Mouse (Mus musculus) fat pad, adult 2 months (tissue): Measurements from ENCODE around the gene Col6a6.
"Not testable (repeated sequence)": the region's sequence is repeated elsewhere in the genome, so short reads cannot be mapped to it uniquely, and the experiment has no call there.

ENCODE experiments used
- DNase-seq: peaks from one replicate; pipeline ENCODE4 v3.0.0-alpha.2; 2011; ENCODE audit warnings: low read depth, low spot score; ENCODE audit errors: extremely low read depth

Col6a6 gene

DNA sequence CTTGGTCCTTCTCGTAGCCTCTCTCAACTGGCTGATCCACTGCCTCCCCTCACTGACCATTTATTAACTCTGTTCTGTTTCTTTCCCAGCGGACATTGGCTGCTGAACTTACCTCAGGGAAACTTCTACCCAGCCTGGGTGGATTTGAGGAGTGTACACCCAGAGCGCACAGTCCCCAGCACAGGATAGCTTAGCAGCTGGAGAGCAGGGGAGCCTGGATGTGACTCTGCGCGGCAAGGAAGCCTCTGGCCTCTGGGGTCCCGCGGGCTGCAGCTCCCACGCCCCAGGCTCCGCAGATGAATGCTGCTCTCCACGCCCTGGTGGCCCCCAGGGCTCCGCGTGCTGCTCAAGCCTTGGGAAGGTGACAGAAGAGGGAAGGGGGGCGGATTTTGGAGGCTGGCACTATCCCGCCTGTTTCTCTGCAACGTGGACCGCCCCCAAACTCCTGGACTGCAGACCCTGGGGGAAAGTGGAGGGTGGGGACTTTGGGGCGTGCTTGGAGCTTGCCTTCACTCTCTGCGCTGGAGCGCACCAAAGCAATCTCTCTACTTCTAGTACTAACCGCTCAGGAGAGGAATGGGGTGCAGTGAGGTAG is at the start of gene Col6a6:
Gene Col6a6, minus strand, starts transcription at position 370 of the 595 bp plus-strand sequence.
- DNase-seq = no peak

- no peak for DNase-seq
These were observed 48.2 kb upstream of the Col6a6 start for GRCm38 (mm10) chr9:105876124-105876523.

DNA sequence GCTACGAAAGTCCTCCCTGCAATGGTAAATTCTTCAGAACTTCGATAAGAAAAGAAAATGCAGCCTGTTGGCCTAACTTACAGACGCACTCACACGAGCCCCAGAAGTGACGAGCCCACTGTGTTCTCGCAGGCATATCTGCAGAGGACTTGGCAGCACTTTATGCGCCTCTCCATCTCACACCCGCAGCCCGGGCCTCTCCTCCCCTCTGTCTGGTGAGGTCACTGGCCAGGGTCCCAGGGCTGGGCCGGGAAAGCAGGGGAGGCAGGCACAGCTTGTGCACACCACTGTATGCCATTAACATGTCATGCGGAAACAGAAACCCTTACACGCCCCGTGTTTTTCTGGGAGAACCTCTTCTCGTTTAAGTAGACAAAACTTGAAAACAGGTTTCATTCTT is 43.7 kb upstream of the Col6a6 start:
- DNase-seq = no peak

DNA sequence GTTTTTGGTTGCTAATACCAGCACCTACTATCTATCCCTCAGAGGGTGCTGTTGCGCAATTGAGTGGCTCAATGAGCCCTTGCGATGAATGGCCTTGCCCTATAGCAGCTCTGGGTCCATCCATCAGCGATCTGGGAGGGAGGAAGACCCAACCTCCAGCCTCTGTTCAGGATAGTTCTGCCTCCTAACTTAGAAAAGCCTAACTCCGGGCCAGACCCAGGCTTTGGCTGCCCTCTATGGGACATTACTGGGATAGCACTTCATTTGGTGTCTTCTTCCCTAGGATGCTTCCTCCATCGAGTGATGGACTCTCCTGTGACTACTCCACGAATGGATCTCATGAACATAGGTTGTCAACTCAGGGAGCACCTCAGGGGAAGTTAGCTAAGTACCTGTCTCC is 29.8 kb upstream of the Col6a6 start:
- no peak for DNase-seq

GRCm38 (mm10) chr9:105852778-105853065 is 24.8 kb upstream of the Col6a6 start:
- no peak for DNase-seq

DNA sequence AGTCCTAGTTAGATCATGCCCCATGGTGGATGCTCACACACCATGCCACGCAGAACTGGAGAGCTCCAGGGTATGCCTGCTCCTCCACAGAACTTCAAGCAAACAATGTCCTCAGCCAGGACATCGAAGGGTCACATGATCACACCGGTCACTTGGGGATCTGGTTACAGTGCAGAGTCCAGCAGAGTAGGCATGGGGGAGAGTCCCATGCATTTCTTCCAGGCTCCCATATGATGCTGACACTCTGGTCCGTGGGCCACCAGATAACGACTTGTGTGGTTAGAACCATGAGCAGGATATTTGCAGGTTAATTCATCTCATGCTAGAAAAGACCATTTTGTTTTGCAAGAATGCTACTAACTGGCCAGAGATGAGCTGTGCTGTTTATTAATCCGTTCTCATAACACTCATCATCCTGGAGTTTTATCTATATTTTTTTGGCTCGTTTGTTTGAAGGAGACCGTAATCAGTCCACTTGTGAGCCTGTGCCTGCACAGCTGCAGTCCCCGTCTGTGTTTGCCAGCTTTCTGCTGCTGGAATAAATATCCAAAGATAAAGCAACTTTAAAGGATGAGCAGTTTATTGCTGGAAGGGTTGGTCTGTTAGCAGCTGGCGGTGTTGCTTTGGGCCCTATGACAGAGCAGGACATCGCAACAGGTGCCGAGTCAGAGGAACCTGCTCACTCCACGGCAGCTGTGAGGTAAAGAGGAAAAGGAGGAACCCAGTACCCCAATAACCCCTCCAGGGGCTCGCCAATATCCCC is 24.2 kb upstream of the Col6a6 start:
- no peak for DNase-seq

- DNase-seq = no peak
These were observed 23.1 kb upstream of the Col6a6 start for GRCm38 (mm10) chr9:105851011-105851410.

DNA sequence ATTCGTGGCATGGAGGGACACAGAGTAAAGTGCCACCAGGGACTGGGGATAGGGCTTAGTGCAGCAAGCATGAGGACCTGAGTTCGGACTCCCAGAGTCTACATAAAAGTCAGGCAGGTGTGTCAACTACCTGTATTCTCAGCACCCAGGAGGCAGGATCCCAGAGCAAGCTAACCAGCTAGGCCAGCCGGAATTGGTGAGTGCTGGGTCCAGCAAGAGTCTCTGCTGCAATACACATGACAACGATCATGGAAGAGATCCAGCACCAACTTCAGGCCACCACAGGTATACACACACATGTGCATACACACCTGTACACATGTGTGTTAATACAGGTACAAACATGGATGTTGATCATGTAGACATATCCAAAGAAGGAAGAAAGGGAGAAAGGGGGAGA is 20.4 kb upstream of the Col6a6 start:
- DNase-seq = no peak

- DNase-seq = no peak
These were observed 19.3 kb upstream of the Col6a6 start for GRCm38 (mm10) chr9:105847261-105847660.

DNA sequence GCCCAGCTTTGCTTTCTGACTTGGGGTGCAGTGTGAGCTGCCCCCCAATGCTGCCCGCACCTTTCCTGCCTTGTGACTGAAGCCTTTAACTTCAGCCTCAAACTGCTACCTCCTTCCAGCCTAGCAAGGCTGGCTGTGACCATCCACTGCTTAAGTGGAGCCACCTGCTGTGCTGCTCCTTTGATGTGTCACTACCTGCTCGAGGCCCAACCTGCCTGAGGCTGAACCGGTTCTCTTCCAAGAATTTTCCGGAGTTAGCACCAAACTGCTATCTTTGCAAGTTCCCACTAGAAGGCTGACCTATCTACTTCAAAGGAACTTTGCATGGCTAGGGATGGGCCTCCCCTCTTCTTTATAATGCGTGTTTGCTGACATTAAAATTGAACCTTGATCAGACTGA is 13.4 kb upstream of the Col6a6 start:
- DNase-seq = not testable (repeated sequence)

DNA sequence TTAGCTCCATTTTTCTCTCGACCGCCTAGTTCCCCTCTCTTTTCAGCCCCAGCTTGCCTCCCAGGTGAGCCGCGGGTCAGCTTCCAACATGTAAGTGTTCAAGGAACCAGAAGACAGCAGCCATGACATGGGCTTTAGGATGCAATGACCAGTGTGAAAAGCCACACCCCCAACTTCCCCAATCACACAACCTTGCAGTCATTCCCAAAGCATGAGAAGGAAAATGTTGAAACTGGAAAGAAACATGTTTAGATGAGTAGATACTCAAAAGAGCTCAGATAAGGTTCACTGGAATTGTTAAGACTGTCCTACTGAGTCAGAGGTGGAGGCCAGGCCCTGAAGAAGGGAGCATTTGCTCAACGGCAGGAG is 11.2 kb upstream of the Col6a6 start:
- no peak for DNase-seq

DNA sequence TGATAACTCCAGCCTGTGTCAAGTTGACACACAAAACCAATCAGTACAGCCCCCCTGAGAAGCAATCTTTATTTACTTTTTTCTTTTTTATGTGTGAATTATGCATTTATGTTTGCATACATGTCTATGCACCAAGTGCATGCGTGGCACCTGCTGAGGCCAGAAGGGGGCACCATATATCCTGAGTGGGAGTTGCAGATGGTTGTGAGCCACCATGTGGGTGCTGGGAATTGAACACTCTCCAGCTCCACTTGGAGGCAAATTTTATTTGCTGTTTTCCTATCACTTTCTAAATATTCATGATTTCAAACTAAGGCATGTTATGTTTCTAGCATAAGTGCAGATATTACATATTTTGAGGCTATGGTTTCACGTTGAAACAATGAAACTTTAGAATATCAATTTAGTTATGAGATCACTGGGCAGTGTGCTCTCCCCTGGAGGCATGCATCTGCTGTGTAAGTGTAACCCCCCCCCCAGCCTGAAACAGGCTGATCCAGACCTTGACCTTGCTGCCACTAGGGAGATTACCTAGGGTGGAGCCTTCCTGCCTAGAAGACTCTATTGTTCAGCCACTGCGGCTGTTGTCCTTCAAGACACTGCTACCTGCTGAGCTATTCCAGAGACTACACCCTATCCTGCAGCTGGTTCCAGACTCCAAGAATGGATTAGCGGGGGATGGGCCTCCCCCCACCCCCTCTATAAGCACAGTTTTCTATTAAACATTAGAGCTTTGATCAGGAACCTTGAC is 10.6 kb upstream of the Col6a6 start:
- DNase-seq = no peak

- DNase-seq = no peak
These were observed 7.6 kb upstream of the Col6a6 start for GRCm38 (mm10) chr9:105835587-105835986.

DNA sequence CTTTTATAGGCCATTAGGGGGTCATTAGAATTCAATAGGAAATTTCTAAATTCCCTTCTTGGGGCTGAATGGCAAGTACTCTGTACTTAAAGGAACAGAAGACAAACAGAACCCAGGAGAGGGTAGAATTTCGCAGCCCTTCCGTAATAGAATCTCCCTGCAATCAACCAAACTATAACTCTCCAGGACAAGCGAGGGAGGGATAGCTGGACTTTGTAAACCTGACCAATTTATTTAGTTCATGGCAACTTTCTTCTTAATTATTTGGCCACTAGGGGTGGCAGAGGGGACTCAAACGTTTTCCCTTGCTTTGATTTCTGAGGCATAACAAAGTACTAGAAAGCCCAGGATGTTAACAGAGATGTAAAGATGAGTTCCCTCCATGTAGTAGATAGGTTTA is 6.8 kb upstream of the Col6a6 start:
- DNase-seq = no peak

DNA sequence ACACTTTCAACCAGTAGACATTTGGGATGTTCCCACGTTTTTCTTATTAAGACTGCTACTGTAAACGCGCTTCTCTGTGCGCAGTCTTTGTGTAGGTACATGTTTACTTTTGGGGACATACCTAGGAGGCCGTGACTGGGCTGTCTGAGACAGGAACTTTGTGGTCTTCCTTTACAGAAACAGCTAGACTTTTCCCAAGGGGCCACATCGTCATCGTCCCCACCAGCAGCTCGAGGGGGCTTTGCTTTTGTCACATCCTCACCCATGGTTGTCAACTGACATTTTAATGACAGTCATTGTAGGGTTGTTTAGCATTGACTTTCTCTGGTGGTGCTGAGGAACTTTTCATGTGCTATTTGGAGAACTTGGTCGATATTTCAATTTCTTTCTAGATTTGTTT is 3.3 kb upstream of the Col6a6 start:
- DNase-seq = no peak

DNA sequence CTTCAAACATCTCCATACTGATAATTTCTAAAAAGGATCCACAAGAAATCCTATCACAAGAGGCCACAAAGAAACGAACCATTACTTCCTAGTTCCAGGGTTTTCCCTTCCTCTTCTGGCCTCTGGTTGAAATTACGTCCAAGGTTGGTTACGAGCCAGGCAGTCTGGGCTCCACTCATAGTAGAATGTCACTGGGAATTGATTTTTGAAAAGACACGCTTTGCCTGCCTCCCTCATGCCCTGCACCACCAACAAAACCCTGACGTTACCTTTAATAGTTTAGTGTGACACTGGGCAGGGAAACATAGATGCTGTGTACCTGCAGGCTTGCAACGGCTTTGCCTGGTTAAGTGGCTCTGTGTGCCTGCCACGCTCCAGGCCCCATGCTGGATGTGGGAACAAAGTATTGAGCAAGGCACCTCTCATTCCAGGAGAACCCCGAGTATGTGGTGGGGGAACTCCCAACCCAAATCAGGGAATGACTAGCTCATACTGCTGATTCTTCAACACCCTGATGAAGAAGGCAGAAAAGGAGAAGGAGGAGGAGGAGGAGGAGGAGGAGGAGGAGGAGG is 798 bp downstream of the Col6a6 start:
- DNase-seq = no peak

DNA sequence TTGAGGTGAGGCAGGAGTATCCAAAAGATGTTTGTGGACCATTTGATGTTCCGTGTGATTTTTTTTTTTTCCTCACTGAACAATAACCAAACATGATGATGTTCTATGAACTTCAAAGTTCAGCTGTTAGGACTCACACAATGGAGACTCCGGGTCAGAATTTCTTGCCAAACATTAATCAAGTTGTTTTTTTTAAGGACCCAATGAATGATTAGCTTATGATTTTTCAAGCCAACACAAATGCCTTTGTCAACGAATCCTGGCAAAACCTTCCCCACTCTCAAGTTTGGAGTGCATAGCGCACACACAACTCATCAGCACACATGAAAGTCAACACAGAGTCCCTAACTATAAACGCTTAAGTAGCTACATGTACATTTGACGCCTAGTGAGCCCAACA is 7.2 kb downstream of the Col6a6 start:
- DNase-seq = no peak

DNA sequence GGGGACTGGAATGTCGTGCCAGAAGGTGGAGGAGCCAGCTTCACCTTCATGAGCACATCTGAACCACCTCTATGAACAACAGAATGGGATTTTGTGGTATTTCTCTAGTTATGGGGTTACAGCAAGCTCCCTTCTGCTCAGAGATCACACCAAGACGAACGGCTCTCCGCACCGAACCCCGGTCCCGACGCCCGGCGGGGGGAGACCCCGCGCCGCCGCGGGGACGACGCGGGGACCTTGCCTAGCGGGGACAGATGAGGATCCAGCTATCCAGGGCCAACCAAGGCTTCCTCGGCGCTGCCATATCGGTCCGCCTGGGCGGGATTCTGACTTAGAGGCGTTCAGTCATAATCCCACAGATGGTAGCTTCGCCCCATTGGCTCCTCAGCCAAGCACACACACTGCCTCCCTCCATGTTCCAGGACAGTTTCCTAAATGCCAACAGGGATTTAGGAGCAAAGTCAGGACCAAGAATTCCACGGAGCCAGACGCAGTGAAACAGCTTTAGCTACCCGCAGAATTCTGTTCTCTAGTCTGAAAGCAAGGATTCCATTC is 8.7 kb downstream of the Col6a6 start:
- DNase-seq = no peak

GRCm38 (mm10) chr9:105814436-105814835 is 13.5 kb downstream of the Col6a6 start:
- DNase-seq = no peak

GRCm38 (mm10) chr9:105811458-105811857 is 16.5 kb downstream of the Col6a6 start:
- DNase-seq = no peak

DNA sequence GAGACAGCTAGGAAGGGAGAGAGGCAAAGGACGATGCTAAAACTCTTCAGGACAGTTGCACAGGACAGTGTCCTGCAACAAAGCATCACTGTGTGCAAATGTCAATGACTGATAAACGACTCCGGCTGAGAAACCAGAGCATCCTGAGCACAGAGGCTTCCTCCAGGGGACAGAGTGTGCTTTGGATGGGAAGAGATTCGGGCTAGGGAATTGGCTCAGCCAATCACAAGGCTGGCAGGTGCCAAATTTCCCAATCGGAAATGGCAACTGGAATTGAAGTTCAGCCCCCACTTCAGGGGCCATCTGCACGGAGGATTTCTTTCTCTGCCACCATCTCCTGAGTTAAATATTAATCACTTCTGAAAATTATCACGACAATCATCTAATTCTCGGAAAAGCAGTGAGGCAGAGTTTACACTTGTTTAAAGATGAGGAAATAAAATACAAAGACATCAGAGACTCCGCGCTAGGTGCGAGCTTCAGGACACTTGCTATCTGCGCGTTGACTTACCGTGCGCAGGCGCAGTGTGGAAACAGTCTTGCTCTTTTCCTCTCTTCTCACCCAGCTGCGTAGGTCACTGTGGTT is 18.9 kb downstream of the Col6a6 start:
- no peak for DNase-seq
